Mouse (Mus musculus) bone marrow macrophage, adult 2 months (primary cell): ENCODE measurements around the gene Bcan.

Experiments
- CTCF ChIP-seq: IDR thresholded peaks from 2 replicates; pipeline ENCODE4 v1.5.1; 2012; ENCODE audit warnings: low read depth, mild to moderate bottlenecking, low read length, moderate library complexity
- POLR2A ChIP-seq: IDR thresholded peaks from 2 replicates; pipeline ENCODE4 v1.6.1; 2012; ENCODE audit warnings: mild to moderate bottlenecking, low read depth, low read length, borderline replicate concordance

- TF ChIP-seq POLR2A (no peak), CTCF (no peak)
These were observed 2.9 kb downstream of the Bcan start for GRCm38 (mm10) chr3:87996971-87997614.
